Mouse (Mus musculus) G1E (cell line): ENCODE measurements around the gene Lrp8. TPM values are rescaled to one million over a fixed set of nuclear protein-coding genes. Genes with fewer than 3 reads are reported as not detected.

Source experiments
- ATAC-seq: 2 replicates; pipeline ENCODE4 v1.8.0; 2016; ENCODE audit warnings: mild to moderate bottlenecking; ENCODE audit not compliant: insufficient number of reproducible peaks, poor library complexity, low FRiP score, severe bottlenecking; ENCODE audit errors: extremely low read depth
- DNase-seq: peaks from one replicate; pipeline ENCODE4 v3.0.0; 2012; ENCODE audit warnings: low spot score
- H3K27me3 ChIP-seq: 2 replicates; pipeline ENCODE4 v1.6.1; 2012; ENCODE audit warnings: mild to moderate bottlenecking, low read length, inconsistent platforms; ENCODE audit not compliant: insufficient read depth
- H3K36me3 ChIP-seq: replicated peaks from 2 replicates; pipeline ENCODE3; 2012; ENCODE audit warnings: mild to moderate bottlenecking, inconsistent platforms
- H3K4me1 ChIP-seq: 2 replicates; pipeline ENCODE4 v1.6.1; 2012; ENCODE audit warnings: low read depth, low read length, inconsistent platforms, mixed read lengths; ENCODE audit not compliant: insufficient read depth
- H3K4me3 ChIP-seq: 2 replicates; pipeline ENCODE4 v1.5.1; 2012; ENCODE audit warnings: low read depth, mild to moderate bottlenecking, inconsistent platforms, low read length, moderate library complexity, mixed read lengths
- H3K9me3 ChIP-seq: replicated peaks from 2 replicates; pipeline ENCODE4 v1.6.1; 2012; ENCODE audit warnings: inconsistent platforms
- CTCF ChIP-seq: IDR thresholded peaks from 2 replicates; pipeline ENCODE4 v1.5.1; 2012; ENCODE audit warnings: low read depth, low read length, inconsistent platforms, mixed read lengths
- GATA1 ChIP-seq: IDR thresholded peaks from 2 replicates; pipeline ENCODE4 v1.6.1; 2012; ENCODE audit warnings: borderline replicate concordance, low read length, inconsistent platforms, mixed read lengths
- GATA2 ChIP-seq: IDR thresholded peaks from 2 replicates; pipeline ENCODE4 v1.6.1; 2012; ENCODE audit warnings: low read depth, low read length, inconsistent platforms, borderline replicate concordance
- POLR2AphosphoS5 ChIP-seq: IDR thresholded peaks from 2 replicates; pipeline ENCODE4 v1.6.1; 2012; ENCODE audit warnings: low read depth, low read length, inconsistent platforms; ENCODE audit not compliant: insufficient replicate concordance
- TAL1 ChIP-seq: conservative IDR thresholded peaks from 2 replicates; pipeline ENCODE4 v1.6.1; 2012; ENCODE audit warnings: low read depth, low read length, inconsistent platforms, mixed read lengths
- polyA plus RNA-seq: library from polyadenylated mRNA; stranded (reverse); fragments of >175 nt; gene quantifications from 2 replicates; pipeline ENCODE4 v1.2.3, GENCODE M21; 2012
- total RNA-seq, 2 experiments: library from RNA; stranded (forward) in 1 of 2; stranded (reverse) in 1 of 2; fragments of 200-1000 nt in 1 of 2; fragments of >200 nt in 1 of 2; fragmentation: Nextera tagmentation in 1 of 2; gene quantifications; 2 replicates each; pipeline ENCODE4 v1.2.3; 2014 to 2017

The Lrp8 gene
- total RNA-seq (2014; fragmentation: Nextera tagmentation) (5.0 and 9.4 TPM in 2 replicates), total RNA-seq (2017) (13.0 and 13.5 TPM in 2 replicates), polyA plus RNA-seq (12.1 and 12.5 TPM in 2 replicates)

DNA sequence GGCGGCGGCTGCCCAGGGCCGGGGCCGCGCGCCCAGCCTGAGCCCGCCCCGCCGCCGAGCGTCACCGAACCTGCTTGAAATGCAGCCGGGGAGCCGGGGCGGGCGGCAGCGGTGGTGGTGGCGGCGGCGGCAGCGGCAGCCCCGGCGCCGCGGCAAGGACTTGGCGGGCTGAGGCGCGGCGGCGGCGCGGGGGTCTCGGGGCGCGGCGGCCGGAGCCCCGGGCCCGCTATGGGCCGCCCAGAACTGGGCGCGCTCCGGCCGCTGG lies at the start of gene Lrp8:
Lrp8 (plus strand) TSS at position 77 of the 265 bp plus-strand sequence.
- Histone ChIP-seq H3K4me3 (peak within 1 kb of the TSS; percentile 85), H3K36me3 (peaks cover 33% of the 10 kb centered on the region), H3K27me3 (peaks cover 14% of the 10 kb centered on the region), H3K4me1 (peaks cover 56% of the 10 kb centered on the region), H3K9me3 (no peaks in the 10 kb centered on the region)
- TF ChIP-seq POLR2AphosphoS5 (no peak), GATA2 (no peak), GATA1 (no peak), TAL1 (no peak), CTCF (no peak)
- no peak for ATAC-seq
- no peak for DNase-seq

DNA sequence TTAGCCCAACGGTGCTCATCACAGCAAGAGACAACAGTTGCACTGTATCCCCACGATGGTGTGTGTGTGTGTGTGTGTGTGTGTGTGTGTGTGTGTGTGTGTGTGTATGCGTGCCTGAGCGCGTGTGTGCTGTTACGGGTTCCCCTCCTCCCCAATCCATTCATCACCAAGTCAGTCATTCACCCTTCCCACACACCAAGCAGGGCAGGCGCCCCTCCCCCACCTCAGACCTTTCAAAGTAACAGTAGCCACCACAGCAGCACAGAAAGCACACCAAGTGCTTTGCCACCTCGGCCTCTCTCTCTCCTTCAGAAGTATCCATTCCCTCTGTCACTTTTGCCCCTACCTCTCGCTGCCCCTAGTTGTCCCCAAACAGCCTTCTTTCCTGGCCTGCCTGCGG lies 45.8 kb upstream of the Lrp8 start:
- Histone ChIP-seq H3K36me3 (no peaks in the 10 kb centered on the region), H3K4me3 (no peak overlapping the region), H3K9me3 (no peaks in the 10 kb centered on the region), H3K27me3 (peaks cover 49% of the 10 kb centered on the region), H3K4me1 (peaks cover 3% of the 10 kb centered on the region; the same call in 1 of the 2 replicates)
- TF ChIP-seq TAL1 (no peak), GATA2 (no peak), POLR2AphosphoS5 (no peak)
- no peak for DNase-seq
- no peak for ATAC-seq

DNA sequence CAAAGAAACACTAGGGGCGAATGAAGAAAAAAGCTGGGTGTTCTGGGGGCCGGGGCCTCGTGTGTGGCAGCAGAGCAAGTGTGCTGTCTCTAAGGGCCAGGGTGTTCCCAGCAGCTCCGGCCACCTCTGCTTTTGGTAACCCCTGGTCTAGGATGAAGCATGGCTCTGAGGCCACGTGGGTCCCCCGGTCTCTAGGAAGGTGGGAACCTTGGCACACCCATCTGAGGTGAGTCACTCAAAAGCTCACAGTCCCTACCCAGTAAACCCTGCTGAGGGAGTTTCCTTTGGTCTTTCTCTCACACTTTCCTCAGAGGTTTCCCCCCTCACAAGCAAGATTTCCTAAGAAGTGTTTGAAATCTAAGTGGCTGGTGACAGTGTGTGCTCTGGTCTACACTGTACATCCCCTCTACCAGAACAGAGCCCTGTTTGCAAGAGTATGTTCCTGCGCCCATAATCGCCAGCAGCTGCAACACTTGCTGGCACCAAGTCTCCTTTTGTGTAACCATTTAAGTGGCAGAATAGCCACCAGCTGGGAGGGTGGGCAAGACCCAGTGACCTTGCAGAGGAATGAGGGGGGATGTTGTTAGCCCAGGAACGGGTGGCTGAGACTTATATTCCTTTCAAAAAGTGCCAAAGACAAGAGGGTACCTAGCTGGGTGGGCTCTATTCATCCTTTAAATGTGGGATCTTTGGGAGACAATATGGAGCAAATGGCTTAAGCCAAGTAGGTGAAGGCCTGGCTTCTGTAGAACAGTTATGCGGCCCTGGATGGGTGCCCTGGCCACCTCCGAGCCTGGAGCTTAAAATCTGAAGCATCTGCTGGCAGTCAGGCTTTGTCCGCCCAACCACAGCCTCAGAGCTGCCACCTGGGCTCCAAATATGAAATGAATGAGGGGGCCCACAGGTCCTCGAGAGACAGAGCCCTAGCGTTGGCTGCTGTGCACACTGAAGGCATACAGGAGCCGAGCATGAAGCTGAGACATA lies 44.3 kb upstream of the Lrp8 start:
- peaks cover 53% of the 10 kb centered on the region for H3K27me3 ChIP-seq
- no peak overlapping the region for H3K4me3 ChIP-seq
- no peaks in the 10 kb centered on the region for H3K36me3 ChIP-seq
- no peaks in the 10 kb centered on the region for H3K9me3 ChIP-seq
- H3K4me1 ChIP-seq, result peaks cover 3% of the 10 kb centered on the region; the same call in 1 of the 2 replicates
- ATAC-seq (no peak), DNase-seq (no peak)
- TF ChIP-seq GATA2 (no peak), CTCF (no peak), POLR2AphosphoS5 (no peak), GATA1 (no peak), TAL1 (no peak)

DNA sequence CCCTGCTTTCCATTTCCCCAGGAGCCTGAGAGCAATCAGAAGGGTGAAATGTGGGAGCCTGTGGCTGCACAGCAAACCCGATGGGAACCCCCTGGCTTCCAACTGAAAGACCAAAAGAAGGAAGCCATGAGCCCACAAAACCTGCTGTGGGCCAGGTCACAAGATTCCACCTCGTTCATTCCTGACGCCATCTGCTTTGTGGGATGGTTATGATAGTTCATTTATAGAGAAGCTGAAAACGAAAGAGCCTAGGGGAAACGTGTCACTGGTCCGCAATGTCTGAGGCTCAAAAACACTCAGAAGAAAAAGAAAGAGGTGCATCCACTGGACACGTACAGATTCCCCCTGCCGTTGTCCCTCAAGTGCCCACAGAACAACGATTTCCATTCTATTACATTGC lies 43.1 kb upstream of the Lrp8 start:
- TF ChIP-seq POLR2AphosphoS5 (no peak), GATA1 (no peak), GATA2 (no peak), TAL1 (no peak), CTCF (no peak)
- DNase-seq (no peak), ATAC-seq (no peak)

DNA sequence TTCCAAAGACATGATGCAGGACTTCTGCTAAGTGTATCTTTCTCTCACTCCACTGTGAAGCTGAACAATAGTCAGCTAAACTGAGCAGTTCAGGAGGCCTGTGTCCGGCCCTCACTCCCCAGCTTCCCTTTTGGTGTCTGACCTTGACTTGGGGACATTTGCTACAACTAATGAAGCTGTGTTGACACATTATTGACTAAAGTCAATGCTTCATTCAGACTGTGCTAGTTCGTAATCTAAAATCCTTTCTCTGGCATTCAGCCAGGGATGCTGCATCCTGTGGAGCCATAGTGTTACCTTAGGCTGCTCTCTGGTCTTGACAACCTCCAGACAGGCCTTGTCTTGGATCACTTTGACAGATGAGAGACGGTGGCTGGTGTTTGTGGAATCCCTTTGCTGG lies 39.1 kb upstream of the Lrp8 start:
- H3K36me3 ChIP-seq, result no peaks in the 10 kb centered on the region
- no peak overlapping the region for H3K4me3 ChIP-seq
- ATAC-seq, result no peak
- DNase-seq, result no peak
- TF ChIP-seq TAL1, result no peak
- no peak for TF ChIP-seq CTCF
- TF ChIP-seq POLR2AphosphoS5, result no peak
- TF ChIP-seq GATA2, result no peak
- TF ChIP-seq GATA1, result no peak
- peaks cover 39% of the 10 kb centered on the region for H3K27me3 ChIP-seq
- H3K4me1 ChIP-seq, result no peaks in the 10 kb centered on the region
- no peaks in the 10 kb centered on the region for H3K9me3 ChIP-seq

More for the DNA sequence above, 43.1 kb upstream of the Lrp8 start:
- Histone ChIP-seq H3K27me3 (peaks cover 50% of the 10 kb centered on the region), H3K4me1 (peaks cover 3% of the 10 kb centered on the region; the same call in 1 of the 2 replicates), H3K9me3 (no peaks in the 10 kb centered on the region), H3K4me3 (no peak overlapping the region), H3K36me3 (no peaks in the 10 kb centered on the region)

DNA sequence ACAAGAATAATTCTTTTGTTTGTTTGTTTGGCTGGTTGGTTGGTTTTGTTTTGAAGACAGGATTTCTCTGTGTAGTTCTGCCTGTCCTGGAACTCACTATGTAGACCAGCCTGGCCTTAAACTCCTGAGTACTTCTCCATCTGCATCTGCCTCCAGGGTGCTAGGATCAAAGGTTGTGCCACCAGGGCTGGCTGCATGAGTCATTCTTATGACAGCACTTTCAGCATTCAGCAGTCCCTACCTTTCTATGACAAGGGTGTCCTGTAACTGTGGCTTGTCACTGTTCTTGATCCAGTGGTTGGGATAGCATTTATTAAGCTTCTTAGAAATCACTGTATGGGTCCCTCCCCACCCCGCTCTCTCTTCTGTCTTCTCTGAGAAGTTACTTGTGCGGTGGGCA lies 38.5 kb upstream of the Lrp8 start:
- H3K27me3 ChIP-seq, result peaks cover 33% of the 10 kb centered on the region
- H3K4me1 ChIP-seq, result no peaks in the 10 kb centered on the region
- no peak overlapping the region for H3K4me3 ChIP-seq
- TF ChIP-seq GATA2, result no peak
- no peak for TF ChIP-seq TAL1
- TF ChIP-seq GATA1, result no peak
- no peak for TF ChIP-seq CTCF
- TF ChIP-seq POLR2AphosphoS5, result no peak
- no peak for DNase-seq
- ATAC-seq, result no peak
- no peaks in the 10 kb centered on the region for H3K36me3 ChIP-seq
- H3K9me3 ChIP-seq, result no peaks in the 10 kb centered on the region
